Mouse (Mus musculus) liver, adult 2 months (tissue): ENCODE measurements at regions not wholly inside any gene's neighbourhood (a gene's known extent, or its start where the extent isn't known, plus 50 kb on each side); places are given as distances from the start of the nearest gene placed in this dataset.

ENCODE experiments used
- DNase-seq: peaks from one replicate; pipeline ENCODE4 v3.0.0-alpha.2; 2011; ENCODE audit warnings: low read depth, low spot score; ENCODE audit errors: extremely low read depth
- H3K27ac ChIP-seq: fragments of 200-500 bp; replicated peaks from 2 replicates; pipeline ENCODE4 v1.5.1; 2012; ENCODE audit warnings: low read depth, mild to moderate bottlenecking, control low read depth, inconsistent platforms, low read length; ENCODE audit not compliant: insufficient read depth
- H3K27me3 ChIP-seq: fragments of 200-500 bp; 2 replicates; pipeline ENCODE4 v1.6.1; 2012; ENCODE audit warnings: mild to moderate bottlenecking, moderate library complexity, low read length, inconsistent platforms; ENCODE audit not compliant: control insufficient read depth, insufficient read depth
- H3K36me3 ChIP-seq: fragments of 200-500 bp; 2 replicates; pipeline ENCODE4 v1.6.1; 2012; ENCODE audit warnings: low read length, inconsistent platforms; ENCODE audit not compliant: control insufficient read depth, insufficient read depth
- H3K4me1 ChIP-seq: fragments of 200-500 bp; 2 replicates; pipeline ENCODE4 v1.6.1; 2011; ENCODE audit warnings: low read length; ENCODE audit not compliant: control insufficient read depth, insufficient read depth
- H3K4me3 ChIP-seq: fragments of 200-500 bp; 2 replicates; pipeline ENCODE4 v1.5.1; 2011; ENCODE audit warnings: low read depth, mild to moderate bottlenecking, control low read depth, low read length, moderate library complexity; ENCODE audit not compliant: insufficient read depth
- H3K79me2 ChIP-seq: fragments of 200-500 bp; 2 replicates; pipeline ENCODE4 v1.6.1; 2012; ENCODE audit warnings: inconsistent platforms, mild to moderate bottlenecking, low read length, moderate library complexity; ENCODE audit not compliant: control insufficient read depth, insufficient read depth
- H3K9ac ChIP-seq: fragments of 200-500 bp; 2 replicates; pipeline ENCODE4 v1.6.1; 2012; ENCODE audit warnings: low read depth, mild to moderate bottlenecking, control low read depth, inconsistent platforms, low read length
- CTCF ChIP-seq: fragments of 200-500 bp; IDR thresholded peaks from 2 replicates; pipeline ENCODE4 v1.5.1; 2011; ENCODE audit warnings: low read depth, low read length, control low read depth
- POLR2A ChIP-seq: fragments of 200-500 bp; IDR thresholded peaks from 2 replicates; pipeline ENCODE4 v1.6.1; 2011; ENCODE audit warnings: low read length, control low read depth; ENCODE audit not compliant: insufficient read depth; ENCODE audit errors: extremely low read depth
- WGBS: fragments of 180-500 bp; shearing (Covaris S2); methylation state at CpG from one replicate; pipeline ENCODE4 v1.1.7; 2018; 5-methylcytosine and 5-hydroxymethylcytosine counted together

- Histone ChIP-seq H3K79me2 (no peaks in the 10 kb centered on the region), H3K4me1 (no peaks in the 10 kb centered on the region), H3K4me3 (no peak overlapping the region), H3K27ac (no peak overlapping the region), H3K27me3 (no peaks in the 10 kb centered on the region), H3K9ac (no peak overlapping the region), H3K36me3 (no peaks in the 10 kb centered on the region)
- 80% methylated on average over 2 of the region's 2 CpGs for WGBS
- no peak for DNase-seq
- no peak for TF ChIP-seq POLR2A
- TF ChIP-seq CTCF: no peak
Measured at GRCm38 (mm10) chr3:42661956-42662355, 919.5 kb downstream of the D3Ertd751e start.

GRCm38 (mm10) chr3:42676668-42677398 is 934.4 kb downstream of the D3Ertd751e start:
- no peak overlapping the region for H3K27ac ChIP-seq
- no peak overlapping the region for H3K4me3 ChIP-seq
- H3K4me1 ChIP-seq: peaks cover 7% of the 10 kb centered on the region
- no peaks in the 10 kb centered on the region for H3K79me2 ChIP-seq
- 50% methylated on average over 2 of the region's 2 CpGs for WGBS
- no peak overlapping the region for H3K9ac ChIP-seq
- TF ChIP-seq CTCF (no peak), POLR2A (no peak)
- peak; percentile 95 for DNase-seq
- no peaks in the 10 kb centered on the region for H3K36me3 ChIP-seq
- no peaks in the 10 kb centered on the region for H3K27me3 ChIP-seq

GRCm38 (mm10) chr3:42694726-42695125 is 952.3 kb downstream of the D3Ertd751e start:
- no peak overlapping the region for H3K4me3 ChIP-seq
- no peaks in the 10 kb centered on the region for H3K4me1 ChIP-seq
- no peaks in the 10 kb centered on the region for H3K79me2 ChIP-seq
- H3K27me3 ChIP-seq: no peaks in the 10 kb centered on the region
- H3K36me3 ChIP-seq: no peaks in the 10 kb centered on the region
- no peak overlapping the region for H3K27ac ChIP-seq
- TF ChIP-seq POLR2A (no peak), CTCF (no peak)
- no peak overlapping the region for H3K9ac ChIP-seq
- DNase-seq: no peak
- WGBS: 70% methylated on average over 2 of the region's 2 CpGs

- no peak overlapping the region for H3K27ac ChIP-seq
- no peaks in the 10 kb centered on the region for H3K79me2 ChIP-seq
- no peak overlapping the region for H3K9ac ChIP-seq
- H3K4me1 ChIP-seq: no peaks in the 10 kb centered on the region
- H3K36me3 ChIP-seq: no peaks in the 10 kb centered on the region
- H3K4me3 ChIP-seq: no peak overlapping the region
- 18% methylated on average over 1 of the region's 1 CpGs for WGBS
- H3K27me3 ChIP-seq: no peaks in the 10 kb centered on the region
- DNase-seq: no peak
- TF ChIP-seq POLR2A (no peak), CTCF (no peak)
Measured at GRCm38 (mm10) chr3:42738910-42739309, 996.5 kb downstream of the D3Ertd751e start.

- H3K9ac ChIP-seq: no peak overlapping the region
- no peaks in the 10 kb centered on the region for H3K4me1 ChIP-seq
- no peak overlapping the region for H3K4me3 ChIP-seq
- TF ChIP-seq CTCF (no peak), POLR2A (no peak)
- no peak for DNase-seq
- H3K79me2 ChIP-seq: no peaks in the 10 kb centered on the region
- no peaks in the 10 kb centered on the region for H3K36me3 ChIP-seq
- H3K27ac ChIP-seq: no peak overlapping the region
- 86% methylated on average over 4 of the region's 4 CpGs for WGBS
- no peaks in the 10 kb centered on the region for H3K27me3 ChIP-seq
Measured at GRCm38 (mm10) chr3:42753130-42753529, 1010.7 kb downstream of the D3Ertd751e start.

- DNase-seq: no peak
- Histone ChIP-seq H3K9ac (no peak overlapping the region), H3K27me3 (no peaks in the 10 kb centered on the region), H3K4me1 (no peaks in the 10 kb centered on the region), H3K36me3 (no peaks in the 10 kb centered on the region), H3K27ac (no peak overlapping the region), H3K79me2 (no peaks in the 10 kb centered on the region), H3K4me3 (no peak overlapping the region)
- TF ChIP-seq POLR2A (no peak), CTCF (no peak)
Measured at GRCm38 (mm10) chr3:42757335-42757734, 1014.9 kb downstream of the D3Ertd751e start.
